Mouse (Mus musculus): ENCODE results near the gene Ergic1.

DNA sequence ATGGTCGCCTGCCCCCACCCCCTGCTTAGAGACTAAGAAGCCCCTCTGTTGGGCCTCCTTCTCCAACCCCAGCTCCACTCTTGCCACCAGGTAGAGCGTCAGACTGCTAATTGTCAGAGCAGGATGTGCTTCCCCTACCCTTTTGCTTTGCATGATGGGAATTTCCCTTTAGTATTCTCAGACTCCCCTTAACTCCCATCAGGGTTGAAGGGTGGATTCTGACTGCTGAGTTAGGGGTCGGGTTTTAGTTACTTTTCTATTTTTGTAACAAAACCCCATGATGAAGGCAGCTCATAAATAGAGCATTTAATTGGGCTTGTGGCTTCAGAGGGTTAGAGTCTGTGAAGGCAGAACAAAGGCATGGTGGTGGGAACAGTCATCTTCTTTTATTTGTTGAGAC lies 8.3 kb upstream of the Ergic1 start:
- TF ChIP-seq GATA2 (IDR thresholded peaks at IDR 0.05; ENCODE audit: borderline replicate concordance, low read depth, low read length) (no peak), CTCF (IDR thresholded peaks at IDR 0.05; ENCODE audit: low read depth, low read length) (no peak), POLR2AphosphoS5 (IDR thresholded peaks at IDR 0.05; ENCODE audit: insufficient replicate concordance, low read depth, low read length) (no peak), GATA1 (IDR thresholded peaks at IDR 0.05; ENCODE audit: borderline replicate concordance, low read length) (no peak), TAL1 (conservative IDR thresholded peaks at IDR 0.05; ENCODE audit: low read depth, low read length) (no peak)
